Mouse (Mus musculus) midbrain, embryonic 16.5 days (tissue): ENCODE measurements around the gene Nrarp. TPM values are rescaled to one million over a fixed set of nuclear protein-coding genes. Genes with fewer than 3 reads are reported as not detected.

ENCODE experiments used
- ATAC-seq: fragments of 200-750 bp; cut with Nextera tagmentation; 2 replicates; pipeline ENCODE4 v1.8.0; 2017; ENCODE audit warnings: moderate TSS enrichment
- H3K27ac ChIP-seq: fragments of 300-500 bp; sonication (generic); 2 replicates; pipeline ENCODE4 v1.5.1; 2014; ENCODE audit warnings: mild to moderate bottlenecking, low read length, mixed read lengths
- H3K27me3 ChIP-seq: fragments of 300-500 bp; sonication (generic); 2 replicates; pipeline ENCODE4 v1.6.1; 2014; ENCODE audit warnings: low read depth, low read length, mixed read lengths; ENCODE audit not compliant: control insufficient read depth, insufficient read depth
- H3K36me3 ChIP-seq: fragments of 300-500 bp; sonication (generic); 2 replicates; pipeline ENCODE4 v1.6.1; 2014; ENCODE audit warnings: mild to moderate bottlenecking, low read length, moderate library complexity, mixed read lengths; ENCODE audit not compliant: control insufficient read depth, insufficient read depth
- H3K4me1 ChIP-seq: fragments of 300-500 bp; sonication (generic); 2 replicates; pipeline ENCODE4 v1.6.1; 2014; ENCODE audit warnings: mild to moderate bottlenecking, low read length, mixed read lengths; ENCODE audit not compliant: control insufficient read depth, insufficient read depth
- H3K4me2 ChIP-seq: fragments of 300-500 bp; sonication (generic); 2 replicates; pipeline ENCODE4 v1.6.1; 2014; ENCODE audit warnings: mild to moderate bottlenecking, low read length, mixed read lengths
- H3K4me3 ChIP-seq: fragments of 300-500 bp; sonication (generic); 2 replicates; pipeline ENCODE4 v1.5.1; 2014; ENCODE audit warnings: low read depth, mild to moderate bottlenecking, low read length, moderate library complexity, mixed read lengths
- H3K9ac ChIP-seq: fragments of 300-500 bp; sonication (generic); 2 replicates; pipeline ENCODE4 v1.6.1; 2014; ENCODE audit warnings: low read depth, low read length, mixed read lengths
- H3K9me3 ChIP-seq: fragments of 300-500 bp; sonication (generic); replicated peaks from 2 replicates; pipeline ENCODE4 v1.6.1; 2014; ENCODE audit warnings: mild to moderate bottlenecking, low read length, mixed read lengths; ENCODE audit not compliant: control insufficient read depth, poor library complexity, severe bottlenecking
- WGBS: fragments of 180-500 bp; shearing (Covaris S2); extraction: QIAGEN DNeasy Blood & Tissue Kit; methylation state at CpG from one replicate; pipeline ENCODE4 v1.1.7; 2014; 5-methylcytosine and 5-hydroxymethylcytosine counted together
- polyA plus RNA-seq: library from polyadenylated mRNA; unstranded; fragments of >200 nt; fragmentation: Nextera tagmentation; extraction: Ambion mirVana; gene quantifications from 2 replicates; pipeline ENCODE4 v1.2.1, GENCODE M21; 2015

Nrarp gene
- polyA plus RNA-seq, 1 experiment from 2014 or later: 13.1 TPM

DNA sequence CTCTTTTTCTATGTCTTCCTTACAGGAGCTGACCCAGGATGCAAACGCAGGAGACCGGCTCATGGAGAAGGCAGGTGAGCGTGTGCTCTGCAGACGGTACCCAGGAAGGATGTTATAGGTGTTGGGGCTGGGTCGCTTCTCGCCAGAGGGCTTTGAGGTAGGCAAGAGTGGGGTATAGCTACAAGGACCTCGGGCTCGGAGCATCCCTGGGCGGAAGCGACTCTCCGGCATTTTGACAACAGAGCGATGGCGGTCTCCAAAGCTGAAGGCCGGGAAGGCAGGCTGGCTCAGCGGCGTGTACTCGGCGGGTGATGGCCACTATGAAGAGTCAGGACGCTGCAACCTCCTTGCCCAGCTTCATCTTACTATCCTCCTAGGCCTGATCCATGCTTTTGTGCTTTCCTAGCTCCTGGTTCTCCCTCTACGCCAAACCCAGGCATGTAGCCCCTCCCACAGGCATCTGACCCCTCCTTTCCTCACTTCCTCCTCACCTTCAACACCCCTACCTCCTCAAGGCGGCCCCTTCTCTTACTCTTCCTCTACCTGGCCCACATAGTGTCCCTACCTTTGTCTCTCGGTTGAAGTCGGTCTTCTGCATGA is 32.8 kb downstream of the Nrarp start:
- no peak overlapping the region for H3K4me2 ChIP-seq
- H3K36me3 ChIP-seq: no peaks in the 10 kb centered on the region
- no peak for ATAC-seq
- no peak overlapping the region for H3K27ac ChIP-seq
- no peaks in the 10 kb centered on the region for H3K9me3 ChIP-seq
- WGBS: 72% methylated on average over 21 of the region's 23 CpGs
- H3K4me3 ChIP-seq: no peak overlapping the region
- H3K4me1 ChIP-seq: peaks cover 25% of the 10 kb centered on the region
- no peak overlapping the region for H3K9ac ChIP-seq
- H3K27me3 ChIP-seq: no peaks in the 10 kb centered on the region

DNA sequence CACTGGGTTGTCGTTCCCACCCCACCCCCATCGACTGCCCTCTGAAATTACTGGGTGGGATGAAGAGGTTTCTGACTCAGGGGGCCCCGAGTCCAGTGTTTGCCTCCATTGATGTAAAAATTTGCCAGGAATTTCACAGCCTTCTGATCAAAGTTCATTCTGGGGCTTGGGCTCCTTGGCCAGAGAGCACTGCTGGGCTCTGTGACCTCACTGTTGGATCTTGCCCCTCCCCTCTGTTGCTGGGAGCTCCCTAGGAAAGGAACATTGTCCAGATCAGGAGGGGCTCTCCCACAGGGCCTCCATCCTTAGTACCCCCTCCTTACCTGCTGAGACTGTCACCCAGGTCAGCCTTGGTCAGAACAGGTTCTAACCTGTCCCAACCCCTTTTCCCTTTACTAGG is 33.9 kb downstream of the Nrarp start, which contains the start of gene Stpg3:
Stpg3 (minus strand) TSS at position 194 of the 400 bp plus-strand sequence.
- no peaks in the 10 kb centered on the region for H3K27me3 ChIP-seq
- no peak within 1 kb of the TSS for H3K9ac ChIP-seq
- H3K36me3 ChIP-seq: no peaks in the 10 kb centered on the region
- no peak for ATAC-seq
- H3K4me3 ChIP-seq: no peak within 1 kb of the TSS
- no peak within 1 kb of the TSS for H3K4me2 ChIP-seq
- no peak within 1 kb of the TSS for H3K27ac ChIP-seq
- WGBS: 67% methylated on average over 3 of the region's 3 CpGs
- peaks cover 16% of the 10 kb centered on the region for H3K4me1 ChIP-seq
- no peaks in the 10 kb centered on the region for H3K9me3 ChIP-seq

DNA sequence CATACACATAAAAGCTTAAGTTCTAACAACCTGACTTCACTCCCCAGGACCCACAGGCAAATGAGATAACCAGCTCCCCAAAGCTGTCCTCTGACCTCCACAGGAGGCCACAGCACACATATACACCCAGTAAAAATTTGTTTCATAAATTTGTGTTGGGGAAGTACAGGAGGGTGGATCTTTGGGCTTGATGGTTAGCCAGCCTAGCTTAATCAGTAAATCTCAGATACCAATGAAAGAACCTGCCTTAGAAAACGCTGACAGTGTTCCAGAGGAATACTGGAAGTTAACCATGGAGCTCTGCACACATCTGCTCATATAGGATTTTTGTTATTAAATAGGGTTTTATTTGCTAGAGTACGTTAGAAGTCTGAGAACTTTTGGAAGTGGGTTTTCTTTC is 37.1 kb downstream of the Nrarp start:
- H3K27ac ChIP-seq: no peak overlapping the region
- no peak overlapping the region for H3K4me3 ChIP-seq
- WGBS: 71% methylated on average over 2 of the region's 2 CpGs
- H3K4me2 ChIP-seq: no peak overlapping the region
- H3K27me3 ChIP-seq: no peaks in the 10 kb centered on the region
- no peak for ATAC-seq
- no peak overlapping the region for H3K9ac ChIP-seq
- H3K36me3 ChIP-seq: no peaks in the 10 kb centered on the region
- no peaks in the 10 kb centered on the region for H3K9me3 ChIP-seq
- no peaks in the 10 kb centered on the region for H3K4me1 ChIP-seq

DNA sequence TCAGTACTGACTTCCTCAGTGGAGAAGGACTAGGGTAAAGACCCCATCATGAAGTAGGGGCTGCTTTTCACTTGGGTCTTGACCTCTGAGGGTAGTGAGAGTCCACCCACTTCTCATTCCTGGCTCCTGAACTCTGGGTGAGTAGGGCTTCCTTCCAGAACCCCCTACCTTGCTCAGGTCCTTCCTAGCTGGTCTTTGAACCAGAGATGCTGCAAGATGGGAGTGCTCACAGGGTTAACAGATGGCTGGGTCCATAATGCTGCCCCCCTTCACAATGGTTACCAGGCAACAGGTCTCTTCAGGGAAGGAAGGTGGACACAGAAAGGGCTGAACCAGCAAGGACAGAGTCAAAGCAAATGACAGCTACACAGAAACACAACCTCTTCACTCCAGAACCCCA is 37.9 kb downstream of the Nrarp start, which contains the start of gene Fam166a:
Fam166a (plus strand) TSS at position 301 of the 400 bp plus-strand sequence.
- no peaks in the 10 kb centered on the region for H3K36me3 ChIP-seq
- no peak for ATAC-seq
- no peak within 1 kb of the TSS for H3K9ac ChIP-seq
- H3K4me2 ChIP-seq: no peak within 1 kb of the TSS
- no peak within 1 kb of the TSS for H3K4me3 ChIP-seq
- H3K9me3 ChIP-seq: no peaks in the 10 kb centered on the region
- no peak within 1 kb of the TSS for H3K27ac ChIP-seq
- peaks cover 3% of the 10 kb centered on the region for H3K4me1 ChIP-seq
- no peaks in the 10 kb centered on the region for H3K27me3 ChIP-seq

DNA sequence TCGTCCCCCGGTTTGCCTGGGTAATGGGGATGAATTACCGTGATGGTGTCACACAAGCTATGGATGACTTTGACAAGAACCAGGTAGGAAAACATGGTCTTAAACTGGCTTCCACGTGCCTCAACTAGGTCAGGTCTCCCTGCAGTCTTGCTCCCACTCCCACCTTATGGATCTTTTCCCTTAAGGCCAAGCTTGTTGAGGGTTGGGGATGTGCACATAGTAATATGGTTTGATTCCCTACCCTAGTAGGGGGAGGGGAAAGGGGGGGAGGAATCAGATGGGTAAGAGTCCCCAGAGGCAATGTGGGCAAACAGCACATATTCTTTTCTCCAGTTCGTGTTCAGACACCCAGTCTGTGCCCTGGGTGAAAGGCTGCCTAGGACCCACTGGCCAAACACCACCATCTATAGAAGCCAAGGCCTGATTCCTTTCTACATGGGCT is 40.8 kb downstream of the Nrarp start:
- ATAC-seq: no peak

DNA sequence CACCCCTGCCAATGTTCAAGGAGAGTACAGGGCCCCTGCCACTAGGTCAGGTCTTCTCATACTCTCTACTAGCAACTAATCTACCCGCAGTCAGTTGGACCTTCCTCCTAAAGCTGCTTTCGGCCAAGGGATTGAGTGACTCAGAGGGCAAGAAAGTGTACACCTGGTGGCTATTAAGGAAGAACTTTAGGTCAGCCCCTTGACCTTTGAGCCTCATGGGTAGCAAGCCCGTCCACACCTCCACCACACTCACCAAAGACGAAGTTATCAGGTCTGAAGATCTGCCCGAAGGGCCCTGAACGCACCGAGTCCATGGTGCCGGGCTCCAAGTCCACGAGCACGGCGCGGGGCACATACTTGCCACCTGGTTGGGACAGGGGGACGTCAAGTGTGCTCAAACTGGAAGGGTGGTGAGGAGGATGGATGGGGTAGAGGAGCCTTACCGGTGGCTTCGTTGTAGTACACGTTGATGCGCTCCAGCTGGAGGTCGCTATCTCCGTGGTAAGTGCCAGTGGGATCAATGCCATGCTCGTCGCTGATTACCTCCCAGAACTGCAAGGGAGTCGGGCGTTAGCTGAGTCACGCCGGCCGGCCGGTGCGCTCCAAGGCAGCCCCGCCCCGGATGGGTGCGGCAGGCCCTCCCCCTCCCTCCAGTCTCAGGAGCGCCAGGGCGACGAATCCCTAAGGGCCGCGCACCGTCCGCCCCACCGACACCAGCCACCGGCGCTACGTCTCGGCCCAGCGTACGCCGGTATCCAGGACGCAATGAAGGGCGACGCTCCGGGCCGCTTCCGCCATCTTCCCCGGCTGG is 43.3 kb downstream of the Nrarp start:
- H3K4me2 ChIP-seq: peak overlapping the region; percentile 97
- no peaks in the 10 kb centered on the region for H3K9me3 ChIP-seq
- H3K27ac ChIP-seq: peak overlapping the region; percentile 88
- peak overlapping the region; percentile 86 for H3K9ac ChIP-seq
- peaks cover 14% of the 10 kb centered on the region for H3K4me1 ChIP-seq
- ATAC-seq: peak; percentile 32
- peak overlapping the region; percentile 84 for H3K4me3 ChIP-seq
- 2% methylated on average over 51 of the region's 53 CpGs for WGBS
- H3K27me3 ChIP-seq: no peaks in the 10 kb centered on the region
- H3K36me3 ChIP-seq: no peaks in the 10 kb centered on the region

More for the DNA sequence above, 40.8 kb downstream of the Nrarp start:
- Histone ChIP-seq H3K27me3 (no peaks in the 10 kb centered on the region), H3K4me1 (peaks cover 11% of the 10 kb centered on the region), H3K36me3 (no peaks in the 10 kb centered on the region), H3K9me3 (no peaks in the 10 kb centered on the region), H3K4me2 (no peak overlapping the region), H3K27ac (no peak overlapping the region), H3K9ac (no peak overlapping the region), H3K4me3 (no peak overlapping the region)
- WGBS: 75% methylated on average over 5 of the region's 5 CpGs

DNA sequence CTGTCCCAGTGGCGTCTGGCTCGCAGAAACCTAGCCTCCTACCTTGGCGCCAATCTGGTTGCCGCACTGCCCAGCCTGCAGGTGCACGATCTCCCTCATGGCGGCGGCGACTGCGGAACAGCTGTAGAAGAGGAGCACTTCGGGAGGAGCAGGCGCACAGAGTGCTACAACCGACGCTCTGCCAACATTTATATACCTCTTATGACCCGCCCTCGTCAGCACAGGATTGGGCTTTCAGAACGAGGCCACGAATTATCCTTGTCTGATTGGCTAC is 43.9 kb downstream of the Nrarp start, which contains the start of gene Tubb4b:
Tubb4b (minus strand) TSS at position 211 of the 274 bp plus-strand sequence.
- Histone ChIP-seq H3K9me3 (no peaks in the 10 kb centered on the region), H3K4me2 (peak within 1 kb of the TSS; percentile 97), H3K36me3 (no peaks in the 10 kb centered on the region), H3K4me3 (peak within 1 kb of the TSS; percentile 84), H3K27ac (peak within 1 kb of the TSS; percentile 97), H3K27me3 (no peaks in the 10 kb centered on the region), H3K9ac (peak within 1 kb of the TSS; percentile 86), H3K4me1 (peaks cover 15% of the 10 kb centered on the region)
- no peak for ATAC-seq
- 0% methylated on average over 17 of the region's 17 CpGs for WGBS

DNA sequence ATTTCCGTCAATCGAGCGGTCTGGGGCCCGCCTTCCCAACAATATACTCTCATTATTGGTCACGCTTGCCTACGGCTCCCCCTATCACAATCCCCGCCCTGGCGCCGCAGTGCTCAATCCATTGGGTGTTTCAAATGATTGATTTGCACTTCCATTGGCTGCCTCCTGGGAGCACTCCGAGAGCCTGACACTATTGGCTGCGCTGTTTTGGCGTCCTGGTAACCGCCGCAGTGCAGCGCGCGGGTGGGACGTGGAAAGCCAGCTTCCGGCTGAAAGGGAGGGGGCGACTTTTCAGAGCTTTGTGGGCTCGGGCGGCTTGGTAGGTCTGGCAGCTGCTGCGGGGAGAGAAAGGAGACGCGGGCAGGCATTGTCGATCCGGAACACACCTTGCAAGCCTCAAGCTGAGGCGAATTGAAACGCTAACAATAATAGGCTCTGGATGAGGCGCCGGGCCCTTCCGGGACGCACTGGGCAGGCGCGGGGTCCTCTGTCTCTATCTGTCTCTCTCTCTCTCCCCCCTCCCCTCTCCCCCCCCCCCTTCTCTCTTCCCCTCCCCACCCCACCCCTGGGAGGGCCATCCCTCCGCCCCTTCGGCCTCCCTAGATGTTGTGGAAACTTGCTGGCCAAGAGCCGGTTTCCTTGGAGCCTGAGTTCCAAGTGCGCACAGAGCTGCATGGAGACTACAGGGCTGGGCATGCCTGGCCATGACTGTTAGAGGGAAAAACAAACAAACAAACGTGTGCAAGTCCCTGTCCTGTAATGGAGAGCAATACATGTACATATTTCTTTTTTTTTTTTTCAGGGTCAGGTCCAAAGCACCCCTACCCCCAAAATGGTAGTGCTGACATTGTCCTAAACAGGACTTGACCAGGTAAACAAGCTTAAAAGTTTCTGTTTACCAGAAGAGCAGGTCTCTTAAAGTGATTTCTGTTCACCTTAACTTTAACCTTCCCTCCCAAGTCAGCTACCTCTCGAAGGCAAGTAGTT is 44.5 kb downstream of the Nrarp start:
- peak overlapping the region; percentile 50 for H3K4me3 ChIP-seq
- H3K36me3 ChIP-seq: no peaks in the 10 kb centered on the region
- ATAC-seq: peak; percentile 98
- H3K27ac ChIP-seq: peak overlapping the region; percentile 97
- 2% methylated on average over 40 of the region's 41 CpGs for WGBS
- H3K27me3 ChIP-seq: no peaks in the 10 kb centered on the region
- H3K9me3 ChIP-seq: no peaks in the 10 kb centered on the region
- H3K4me1 ChIP-seq: peaks cover 15% of the 10 kb centered on the region
- H3K9ac ChIP-seq: peak overlapping the region; percentile 73
- H3K4me2 ChIP-seq: peak overlapping the region; percentile 58
